Mouse (Mus musculus): ENCODE measurements around the gene Rpl6. TPM values are rescaled to one million over a fixed set of nuclear protein-coding genes. Genes with fewer than 3 reads are reported as not detected.

The Rpl6 gene
- total and polyA plus RNA-seq, 2 experiments from 2014 or later, result 362 to 463 TPM

DNA sequence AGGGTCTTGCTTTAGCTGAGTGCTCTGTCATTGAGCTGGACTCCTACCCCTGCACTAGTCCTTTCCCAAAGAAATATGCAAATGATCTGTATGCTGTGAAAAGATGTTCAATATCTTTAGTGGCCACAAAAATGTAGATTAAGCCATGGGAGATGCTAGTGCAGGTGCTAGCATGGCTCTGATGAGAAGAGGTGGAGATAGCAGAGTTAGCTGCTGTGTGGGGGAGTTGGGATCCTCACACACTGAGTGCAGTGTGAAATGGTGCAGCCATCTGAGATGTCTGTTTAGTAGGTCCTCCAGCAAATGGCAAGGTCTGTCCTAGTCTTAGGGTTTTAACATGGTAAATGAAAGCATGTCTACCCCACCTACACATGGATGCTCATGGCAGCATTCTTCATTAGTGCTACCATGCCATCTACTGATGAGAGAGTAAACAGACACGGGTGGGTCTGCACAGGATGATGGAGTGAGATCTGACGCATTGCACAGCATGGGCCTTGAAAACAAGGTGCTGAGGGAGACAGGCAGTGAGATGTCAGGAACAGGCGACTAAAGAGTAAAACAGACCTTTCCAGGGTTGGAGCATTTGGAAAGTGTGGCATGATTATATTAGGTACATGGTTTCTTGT lies 44.6 kb downstream of the Rpl6 start:
- no peaks in the 10 kb centered on the region; the same call in 1 of the 2 replicates for H3K36me3 ChIP-seq (ENCODE audit: insufficient read depth, low read length)
- H3K4me1 ChIP-seq (ENCODE audit: insufficient read depth, low read length), result no peaks in the 10 kb centered on the region
- no peak overlapping the region for H3K27ac ChIP-seq (ENCODE audit: low read depth, low read length)
- WGBS, result 84% methylated on average over 3 of the region's 3 CpGs
- no peak for TF ChIP-seq CTCF (IDR thresholded peaks at IDR 0.05)
- no peaks in the 10 kb centered on the region for H3K9me3 ChIP-seq (ENCODE audit: low read length)
- H3K4me3 ChIP-seq (ENCODE audit: low read depth, low read length), result no peak overlapping the region
- DNase-seq (ENCODE audit: low spot score), result no peak
- no peak overlapping the region for H3K9ac ChIP-seq (replicated peaks; ENCODE audit: low read length, poor library complexity, severe bottlenecking)
- H3K27me3 ChIP-seq (ENCODE audit: insufficient read depth, low read length), result no peaks in the 10 kb centered on the region
- no peak overlapping the region for H3K4me2 ChIP-seq (ENCODE audit: low read depth, low read length, poor library complexity, severe bottlenecking)
- ATAC-seq (ENCODE audit: low FRiP score), result no peak

GRCm38 (mm10) chr5:121249693-121250092 lies 45.4 kb downstream of the Rpl6 start:
- 93% methylated on average over 3 of the region's 3 CpGs for WGBS

GRCm38 (mm10) chr5:121251813-121252212 lies 47.5 kb downstream of the Rpl6 start:
- no peak overlapping the region for H3K4me2 ChIP-seq (ENCODE audit: low read depth, low read length, poor library complexity, severe bottlenecking)
- no peaks in the 10 kb centered on the region for H3K9me3 ChIP-seq (ENCODE audit: low read length)
- no peak overlapping the region for H3K27ac ChIP-seq (ENCODE audit: low read depth, low read length)
- TF ChIP-seq CTCF (IDR thresholded peaks at IDR 0.05), result no peak
- H3K36me3 ChIP-seq (ENCODE audit: insufficient read depth, low read length), result peaks cover 10% of the 10 kb centered on the region
- WGBS, result 78% methylated on average over 8 of the region's 8 CpGs
- no peak overlapping the region for H3K9ac ChIP-seq (replicated peaks; ENCODE audit: low read length, poor library complexity, severe bottlenecking)
- ATAC-seq (ENCODE audit: low FRiP score) (no peak), DNase-seq (ENCODE audit: low spot score) (no peak)
- no peaks in the 10 kb centered on the region for H3K4me1 ChIP-seq (ENCODE audit: insufficient read depth, low read length)
- no peak overlapping the region for H3K4me3 ChIP-seq (ENCODE audit: low read depth, low read length)
- no peaks in the 10 kb centered on the region for H3K27me3 ChIP-seq (ENCODE audit: insufficient read depth, low read length)

More at GRCm38 (mm10) chr5:121249693-121250092, 45.4 kb downstream of the Rpl6 start:
- Histone ChIP-seq H3K4me2 (ENCODE audit: low read depth, low read length, poor library complexity, severe bottlenecking) (no peak overlapping the region), H3K27ac (ENCODE audit: low read depth, low read length) (no peak overlapping the region), H3K36me3 (ENCODE audit: insufficient read depth, low read length) (peaks cover 1% of the 10 kb centered on the region; the same call in 1 of the 2 replicates), H3K9ac (replicated peaks; ENCODE audit: low read length, poor library complexity, severe bottlenecking) (no peak overlapping the region), H3K9me3 (ENCODE audit: low read length) (no peaks in the 10 kb centered on the region), H3K27me3 (ENCODE audit: insufficient read depth, low read length) (no peaks in the 10 kb centered on the region), H3K4me1 (ENCODE audit: insufficient read depth, low read length) (no peaks in the 10 kb centered on the region), H3K4me3 (ENCODE audit: low read depth, low read length) (no peak overlapping the region)
- DNase-seq (ENCODE audit: low spot score) (no peak), ATAC-seq (ENCODE audit: low FRiP score) (no peak)
- no peak for TF ChIP-seq CTCF (IDR thresholded peaks at IDR 0.05)

DNA sequence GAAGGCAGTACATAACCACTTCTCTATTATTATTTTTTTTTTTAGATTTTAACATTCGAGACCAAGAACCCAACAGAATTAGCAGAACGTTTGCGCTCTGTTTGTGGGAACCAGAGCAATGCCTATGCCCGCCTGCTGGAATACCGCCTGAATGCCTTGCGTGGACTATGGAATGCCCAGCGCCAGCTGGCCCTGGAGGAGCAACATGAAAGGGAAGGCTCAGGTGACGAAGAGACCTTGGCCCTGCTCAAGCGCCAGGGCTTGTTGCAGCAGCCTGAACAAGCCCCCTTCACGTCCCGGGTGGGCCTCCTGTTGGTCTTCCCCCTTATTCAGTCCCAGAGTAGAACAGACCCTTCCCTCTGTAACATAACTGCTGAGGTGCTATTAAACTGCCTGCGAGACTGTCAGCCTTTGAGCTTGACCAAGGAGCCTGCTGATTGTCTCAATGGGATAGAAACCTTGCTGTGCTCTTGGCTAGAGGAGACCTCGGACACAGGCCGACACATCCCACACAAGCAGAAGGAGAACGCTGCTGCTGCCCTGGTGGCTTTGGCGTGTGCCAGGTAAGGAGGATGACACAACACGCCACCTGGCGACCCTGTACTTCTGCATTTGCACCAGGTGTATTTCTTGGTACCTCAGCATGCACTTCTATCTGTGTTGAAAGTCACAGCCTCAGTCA lies 49.7 kb downstream of the Rpl6 start:
- H3K27ac ChIP-seq (ENCODE audit: low read depth, low read length), result no peak overlapping the region
- ATAC-seq (ENCODE audit: low FRiP score) (no peak), DNase-seq (ENCODE audit: low spot score) (no peak)
- no peaks in the 10 kb centered on the region for H3K4me1 ChIP-seq (ENCODE audit: insufficient read depth, low read length)
- WGBS, result 88% methylated on average over 18 of the region's 18 CpGs
- peaks cover 23% of the 10 kb centered on the region for H3K36me3 ChIP-seq (ENCODE audit: insufficient read depth, low read length)
- no peaks in the 10 kb centered on the region for H3K9me3 ChIP-seq (ENCODE audit: low read length)
- H3K4me2 ChIP-seq (ENCODE audit: low read depth, low read length, poor library complexity, severe bottlenecking), result no peak overlapping the region
- TF ChIP-seq CTCF (IDR thresholded peaks at IDR 0.05), result no peak
- H3K4me3 ChIP-seq (ENCODE audit: low read depth, low read length), result no peak overlapping the region
- H3K27me3 ChIP-seq (ENCODE audit: insufficient read depth, low read length), result no peaks in the 10 kb centered on the region
- H3K9ac ChIP-seq (replicated peaks; ENCODE audit: low read length, poor library complexity, severe bottlenecking), result no peak overlapping the region

DNA sequence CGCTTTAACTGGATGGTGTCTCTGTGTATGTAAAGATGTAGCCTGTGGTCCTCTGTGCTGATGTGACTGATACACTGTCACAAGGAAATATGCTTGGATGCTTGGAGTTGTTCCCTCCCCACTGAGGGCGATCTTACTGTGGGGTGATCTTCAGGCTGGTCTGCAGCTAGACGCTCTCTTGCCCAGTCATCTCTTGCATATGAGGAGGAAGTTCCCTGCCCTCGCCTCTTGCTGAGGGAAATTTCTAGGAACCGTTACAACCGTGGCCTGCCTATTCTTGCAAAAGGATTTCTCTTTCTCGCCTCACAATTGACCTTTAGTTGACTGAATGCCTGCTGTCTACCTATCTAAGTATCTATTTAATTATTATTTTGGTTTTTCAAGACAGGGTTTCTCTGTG lies 50.7 kb downstream of the Rpl6 start:
- WGBS, result 85% methylated on average over 7 of the region's 7 CpGs
- Histone ChIP-seq H3K27ac (ENCODE audit: low read depth, low read length) (no peak overlapping the region), H3K9me3 (ENCODE audit: low read length) (no peaks in the 10 kb centered on the region), H3K4me3 (ENCODE audit: low read depth, low read length) (no peak overlapping the region), H3K9ac (replicated peaks; ENCODE audit: low read length, poor library complexity, severe bottlenecking) (no peak overlapping the region), H3K27me3 (ENCODE audit: insufficient read depth, low read length) (no peaks in the 10 kb centered on the region), H3K36me3 (ENCODE audit: insufficient read depth, low read length) (peaks cover 23% of the 10 kb centered on the region), H3K4me2 (ENCODE audit: low read depth, low read length, poor library complexity, severe bottlenecking) (no peak overlapping the region), H3K4me1 (ENCODE audit: insufficient read depth, low read length) (no peaks in the 10 kb centered on the region)
- DNase-seq (ENCODE audit: low spot score) (no peak), ATAC-seq (ENCODE audit: low FRiP score) (no peak)
- no peak for TF ChIP-seq CTCF (IDR thresholded peaks at IDR 0.05)

Other genes with a start within 250 kb of the Rpl6 start
- gene Rph3a, start 194.4 kb upstream of the Rpl6 start, total RNA-seq (2014; rRNA removed), result 43.6 and 44.6 TPM in 2 replicates
- 33.3 and 35.5 TPM in 2 replicates for gene Rph3a, start 194.4 kb upstream of the Rpl6 start, polyA plus RNA-seq (2015; fragmentation: Nextera tagmentation; extraction: Ambion mirVana)
- 53.9 and 54.4 TPM in 2 replicates for gene Ptpn11, start 13.1 kb upstream of the Rpl6 start, total RNA-seq (2014; rRNA removed)
- 23.1 and 24.8 TPM in 2 replicates for gene Ptpn11, start 13.1 kb upstream of the Rpl6 start, polyA plus RNA-seq (2015; fragmentation: Nextera tagmentation; extraction: Ambion mirVana)
- 141 and 153 TPM in 2 replicates for gene Hectd4, start 15.7 kb downstream of the Rpl6 start, total RNA-seq (2014; rRNA removed)
- gene Hectd4, start 15.7 kb downstream of the Rpl6 start, polyA plus RNA-seq (2015; fragmentation: Nextera tagmentation; extraction: Ambion mirVana), result 16.4 and 17.9 TPM in 2 replicates
- gene Trafd1, start 181.2 kb downstream of the Rpl6 start, total RNA-seq (2014; rRNA removed), result 98.2 and 110 TPM in 2 replicates
- 119 and 124 TPM in 2 replicates for gene Trafd1, start 181.2 kb downstream of the Rpl6 start, polyA plus RNA-seq (2015; fragmentation: Nextera tagmentation; extraction: Ambion mirVana)
- gene Naa25, start 193.5 kb downstream of the Rpl6 start, total RNA-seq (2014; rRNA removed), result 41.8 and 45.1 TPM in 2 replicates
- gene Naa25, start 193.5 kb downstream of the Rpl6 start, polyA plus RNA-seq (2015; fragmentation: Nextera tagmentation; extraction: Ambion mirVana), result 37.8 and 42.1 TPM in 2 replicates
- gene Tmem116, start 247.4 kb downstream of the Rpl6 start, total RNA-seq (2014; rRNA removed), result 0.66 and 4.6 TPM in 2 replicates
- gene Tmem116, start 247.4 kb downstream of the Rpl6 start, polyA plus RNA-seq (2015; fragmentation: Nextera tagmentation; extraction: Ambion mirVana), result 2.0 and 2.5 TPM in 2 replicates
- gene Erp29, start 248.0 kb downstream of the Rpl6 start, total RNA-seq (2014; rRNA removed), result 70.8 and 86.6 TPM in 2 replicates
- 187 and 202 TPM in 2 replicates for gene Erp29, start 248.0 kb downstream of the Rpl6 start, polyA plus RNA-seq (2015; fragmentation: Nextera tagmentation; extraction: Ambion mirVana)